Mouse (Mus musculus): ENCODE data around the gene Maml2. TPM values are rescaled to one million over a fixed set of nuclear protein-coding genes. Genes with fewer than 3 reads are reported as not detected.
A peak's percentile ranks its signal among the peaks of the same experiment; 100 is the strongest.

Gene Maml2
- total and polyA plus RNA-seq, 3 experiments: 4.2 to 7.2 (median 5.7) TPM

DNA sequence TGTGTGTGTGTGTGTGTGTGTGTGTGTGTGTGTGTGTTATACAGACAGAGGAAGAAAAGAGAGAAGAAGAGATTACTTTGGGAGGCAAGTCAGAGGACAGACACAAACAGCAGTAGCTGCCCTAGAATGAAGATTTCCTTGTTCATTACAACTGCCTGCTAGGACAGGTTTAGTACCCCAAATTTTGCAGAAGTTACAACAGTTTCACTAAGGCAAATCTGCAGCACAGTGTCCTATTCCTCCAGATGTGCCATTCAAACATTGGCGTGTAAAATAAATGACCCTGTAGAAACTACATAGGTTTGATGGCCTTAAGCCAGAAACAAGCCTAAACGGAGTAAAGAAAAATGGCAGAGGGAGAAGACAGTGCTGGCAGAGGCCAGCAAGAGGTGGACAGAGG, 195.1 kb downstream of the Maml2 start:
- DNase-seq: no peak

DNA sequence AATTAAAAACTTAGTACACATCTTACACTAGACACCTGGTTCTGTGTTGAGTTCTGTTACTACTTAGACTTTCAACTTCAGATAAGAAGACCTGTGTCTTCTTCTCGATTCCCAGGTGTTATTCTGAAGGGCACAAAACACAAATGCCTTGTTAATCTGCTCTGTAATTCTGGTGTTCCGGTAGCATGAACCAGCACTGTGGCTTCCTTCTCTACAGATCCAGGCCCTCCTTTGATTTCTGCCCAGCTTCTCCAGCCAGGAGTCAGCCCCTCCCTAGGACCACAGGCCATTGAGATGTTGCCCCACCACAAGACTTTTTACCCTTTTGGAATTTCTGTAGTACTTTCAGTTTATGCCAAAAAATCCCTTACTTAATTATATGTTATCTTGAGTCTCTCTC, 196.0 kb downstream of the Maml2 start:
- no peak for DNase-seq

DNA sequence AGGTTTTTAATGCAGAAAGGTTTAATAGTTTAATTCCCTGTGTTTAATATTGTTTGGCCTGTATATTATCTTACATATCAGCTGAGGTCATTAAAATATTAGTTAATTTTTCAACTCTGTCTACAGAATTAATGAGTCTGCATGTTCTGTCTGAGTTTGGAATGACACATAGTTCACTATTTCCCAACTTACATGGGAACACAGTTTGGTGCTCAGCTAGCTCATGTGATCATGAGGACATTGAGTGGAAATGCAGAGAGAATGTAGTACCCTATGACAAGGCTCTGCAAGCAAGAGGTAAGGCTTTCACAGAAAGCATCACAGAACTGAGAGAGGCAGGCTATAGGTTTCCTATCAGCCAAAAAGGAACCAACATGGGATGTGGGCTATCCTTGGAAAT, 197.8 kb downstream of the Maml2 start:
- no peak for DNase-seq

DNA sequence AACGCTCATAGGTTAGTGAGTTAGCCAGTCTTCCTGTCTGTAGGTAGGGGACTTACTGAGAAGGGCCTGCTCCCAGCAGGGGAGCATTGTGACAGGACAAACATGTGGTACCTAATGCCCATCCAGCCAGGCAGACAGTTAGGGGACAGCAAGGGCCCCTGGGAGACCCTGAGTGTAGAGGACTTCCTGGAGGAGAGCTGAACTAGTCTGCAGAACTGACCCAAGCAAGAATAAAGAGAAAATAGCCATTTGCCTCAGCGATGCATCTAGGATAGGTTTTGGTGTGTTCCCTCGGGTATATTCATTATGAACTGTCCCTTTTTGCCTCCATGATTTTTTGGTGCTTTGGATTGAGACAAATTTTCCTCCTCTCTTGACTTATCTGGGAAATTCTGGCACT, 199.3 kb downstream of the Maml2 start:
- no peak for DNase-seq

DNA sequence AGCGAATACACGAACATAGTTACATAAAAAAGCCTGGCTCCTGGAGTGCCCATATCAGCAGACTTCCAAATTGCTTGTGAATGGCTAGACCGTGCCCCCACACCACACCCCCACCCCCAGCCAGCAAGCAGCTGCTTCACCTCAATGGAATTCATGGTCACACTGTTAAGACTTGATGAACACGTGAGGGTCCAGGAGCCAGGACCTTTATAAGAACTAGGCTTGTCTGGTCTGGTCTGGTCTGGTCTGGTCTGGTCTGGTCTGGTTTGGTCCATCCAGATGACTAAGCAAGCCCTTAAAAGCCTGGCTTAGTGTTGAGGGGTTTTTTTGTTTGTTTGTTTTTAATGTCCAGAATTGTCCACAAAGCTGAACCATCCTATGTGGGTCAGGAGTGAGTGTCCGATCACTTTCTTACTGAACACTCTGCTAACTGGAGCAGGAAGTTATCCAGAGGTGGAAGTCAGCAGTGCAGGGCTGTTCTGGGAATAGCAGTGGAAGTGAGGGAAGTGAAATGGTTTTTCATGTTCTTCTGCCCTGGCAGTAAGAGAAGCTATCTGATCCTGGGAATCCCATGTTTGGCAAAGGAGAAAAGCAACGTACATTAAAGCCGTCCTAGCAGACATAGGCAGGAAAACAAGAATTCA, 200.1 kb downstream of the Maml2 start:
- no peak for DNase-seq

DNA sequence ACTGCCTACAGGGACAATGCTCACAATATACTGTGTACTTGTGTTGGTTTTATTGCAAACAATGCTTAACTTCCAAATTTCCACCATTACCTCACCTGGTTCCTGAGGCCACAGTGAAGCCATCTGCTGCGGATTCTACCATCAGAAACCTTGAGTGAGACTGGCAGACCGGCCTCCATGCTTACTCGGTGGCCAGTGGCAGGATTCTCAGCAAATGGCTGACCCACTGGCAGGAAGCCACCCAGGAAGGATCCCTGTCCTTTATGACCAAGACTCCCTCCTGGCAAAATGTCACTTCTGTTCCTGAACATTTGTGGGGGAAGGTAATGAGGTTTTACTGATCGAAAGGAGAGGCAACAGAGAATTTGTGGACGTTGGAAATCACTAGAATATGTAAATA, 202.3 kb downstream of the Maml2 start:
- DNase-seq: no peak

DNA sequence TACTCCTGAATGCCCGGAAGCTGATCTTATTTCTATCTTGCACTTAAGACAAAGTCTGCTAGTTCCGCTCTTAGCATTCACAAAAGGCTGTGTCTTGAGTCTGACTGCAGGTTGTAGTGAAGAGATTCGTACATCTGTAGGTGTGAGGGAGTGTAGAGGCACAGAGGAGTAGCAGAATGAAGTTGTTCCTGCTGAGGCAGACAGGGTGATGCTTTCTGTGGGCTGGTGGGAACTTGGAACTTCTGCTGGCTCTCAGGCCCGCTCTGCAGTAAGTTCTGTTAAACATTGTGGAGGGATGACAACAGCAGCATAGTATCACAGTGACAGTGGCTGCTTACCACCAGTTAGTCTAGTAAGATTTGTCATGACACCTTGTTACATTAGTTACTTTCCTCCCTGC, 207.3 kb downstream of the Maml2 start:
- no peak for DNase-seq

DNA sequence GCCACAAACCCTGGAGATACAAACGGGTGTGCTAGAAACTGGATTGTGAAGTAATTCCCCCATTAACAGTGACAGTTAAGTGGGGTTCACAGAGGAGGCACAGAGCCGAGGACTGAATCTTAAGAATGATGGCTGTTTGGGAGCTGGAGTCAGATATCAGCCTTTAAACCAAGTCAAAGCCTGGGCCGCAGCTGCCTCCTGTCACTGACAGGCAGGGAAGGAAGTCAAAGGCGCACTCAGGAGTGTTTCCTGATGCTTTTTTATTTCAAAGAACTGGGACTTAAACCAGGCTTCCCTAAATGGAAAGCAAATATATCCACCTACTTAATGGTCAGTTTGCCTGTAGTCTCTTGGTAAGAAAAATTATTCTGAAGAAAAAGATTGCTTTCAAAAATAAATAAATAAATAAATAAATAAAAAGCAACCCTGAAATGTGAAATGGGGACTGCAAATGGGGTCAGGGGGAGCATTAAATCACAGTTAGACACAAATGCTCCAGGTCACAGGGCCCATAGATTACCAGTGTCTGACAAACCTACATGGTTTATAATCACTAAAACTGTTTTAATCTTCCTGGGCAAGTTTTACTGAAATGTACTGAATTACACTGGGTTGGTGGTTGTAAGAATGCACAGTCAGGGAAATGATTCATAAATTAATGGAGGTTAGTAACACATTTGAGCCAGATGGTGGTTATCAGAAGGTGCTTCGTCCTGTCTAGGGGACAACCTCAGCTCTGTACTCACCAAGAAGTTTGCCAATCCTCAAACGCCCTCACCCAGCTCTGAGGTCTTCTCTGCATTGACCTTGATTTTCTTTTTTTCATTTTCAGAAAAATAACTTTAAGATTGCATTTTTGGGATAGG, 209.4 kb downstream of the Maml2 start:
- no peak for DNase-seq

DNA sequence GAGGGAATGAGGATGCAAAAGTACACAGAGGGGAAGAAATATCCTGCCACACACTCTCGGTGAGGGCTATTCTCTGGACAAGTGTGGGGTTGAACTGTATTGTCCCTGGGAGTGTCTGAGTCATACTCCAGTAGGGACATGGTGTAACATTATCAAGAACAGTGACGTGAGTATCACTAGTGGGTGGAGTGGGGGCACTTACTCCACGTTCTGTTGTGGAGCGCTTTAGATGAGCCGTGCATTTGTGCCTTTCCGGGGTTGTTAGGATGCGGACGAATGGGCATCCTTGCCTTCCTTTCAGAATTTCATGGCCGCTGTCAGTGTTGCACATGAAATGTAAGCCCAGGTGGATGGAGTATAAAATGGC, 210.0 kb downstream of the Maml2 start:
- DNase-seq: no peak

DNA sequence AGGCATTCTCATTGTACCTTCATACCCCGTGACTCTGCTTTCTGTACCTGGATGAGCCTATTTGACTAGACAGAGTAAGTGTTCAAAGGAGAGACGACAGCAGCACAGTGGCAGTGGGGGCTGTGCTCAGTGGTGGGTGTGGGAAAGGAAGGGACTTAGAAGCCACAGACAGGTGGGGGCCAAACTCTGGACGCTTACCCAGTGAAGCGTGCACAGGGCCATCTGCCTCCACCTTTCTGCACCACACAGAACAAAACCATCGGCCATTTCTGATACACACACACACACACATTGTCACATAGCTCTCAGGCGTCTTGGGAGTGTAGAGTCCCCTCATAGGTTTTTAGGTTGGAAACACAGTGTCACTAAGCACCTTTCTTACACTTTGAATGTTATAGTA, 212.0 kb downstream of the Maml2 start:
- DNase-seq: no peak

DNA sequence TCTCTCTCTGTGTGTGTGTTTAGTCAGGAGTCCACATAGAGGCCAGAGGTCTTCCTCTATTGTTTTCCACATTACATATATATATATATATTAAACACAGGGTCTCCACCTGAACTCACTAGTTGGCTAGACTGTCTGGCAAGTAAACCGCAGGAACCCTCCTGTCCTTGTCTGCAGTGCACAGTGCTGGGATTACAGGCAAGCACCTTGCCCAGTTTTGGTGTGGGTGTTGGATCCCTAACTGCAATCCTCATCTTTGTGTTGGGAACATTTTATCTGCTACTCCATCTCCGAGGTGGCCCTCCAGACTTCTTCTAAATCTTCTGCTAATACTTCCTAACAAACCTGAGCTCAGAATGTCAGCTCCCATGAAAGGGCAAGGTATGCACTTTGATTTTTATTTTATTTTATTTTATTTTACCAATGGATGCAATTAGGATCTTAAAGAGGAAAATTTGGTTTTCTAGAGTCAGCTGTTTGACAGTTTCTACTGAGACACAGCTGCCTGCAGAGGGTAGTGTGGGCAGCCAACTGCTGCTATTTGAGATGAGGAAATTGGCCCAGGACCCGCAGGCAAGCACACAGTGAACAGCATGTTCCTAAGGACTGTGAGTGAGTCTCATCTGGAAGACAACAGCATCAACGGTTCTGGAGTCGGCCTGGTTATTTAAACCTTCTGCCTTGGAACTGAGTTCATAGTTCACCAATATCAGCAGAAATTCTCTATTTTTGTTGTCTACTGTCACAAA, 213.0 kb downstream of the Maml2 start:
- DNase-seq: no peak

DNA sequence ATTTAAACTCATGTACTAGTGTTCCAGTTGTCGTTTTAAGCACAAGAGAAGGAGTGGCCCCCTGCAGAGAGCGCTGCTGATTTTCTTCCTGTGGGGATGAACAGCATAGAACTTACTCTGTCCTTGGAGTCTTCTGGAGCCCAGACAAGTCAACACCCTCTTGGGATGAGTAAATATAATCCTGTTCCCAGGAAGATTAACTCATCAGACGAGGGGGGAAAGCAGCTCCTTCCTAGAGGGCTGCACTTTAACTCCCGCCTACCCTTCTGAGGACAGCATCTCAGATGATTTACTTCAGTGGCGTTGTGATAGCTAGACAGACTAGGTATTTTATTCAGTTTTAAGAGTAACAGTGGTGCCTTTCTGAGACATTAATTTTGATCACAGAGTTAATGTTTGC, 215.4 kb downstream of the Maml2 start:
- DNase-seq: peak; percentile 21

DNA sequence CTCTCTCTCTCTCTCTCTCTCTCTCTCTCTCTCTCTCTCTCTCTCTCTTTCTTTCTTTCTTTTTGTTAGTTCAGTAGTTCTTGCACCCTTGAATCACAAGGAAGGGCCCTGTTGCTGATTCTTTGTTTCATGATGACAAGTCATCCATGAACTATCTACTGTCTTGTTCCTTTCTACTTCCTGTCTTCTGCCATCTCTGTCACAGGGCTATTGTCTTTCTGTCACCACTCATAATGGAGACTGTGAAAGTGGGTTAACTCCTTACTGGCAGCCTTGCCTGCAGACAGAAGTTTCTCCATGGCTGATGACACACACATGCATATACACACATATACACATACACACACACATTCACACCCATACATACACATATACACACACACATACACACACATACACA, 216.7 kb downstream of the Maml2 start:
- no peak for DNase-seq

DNA sequence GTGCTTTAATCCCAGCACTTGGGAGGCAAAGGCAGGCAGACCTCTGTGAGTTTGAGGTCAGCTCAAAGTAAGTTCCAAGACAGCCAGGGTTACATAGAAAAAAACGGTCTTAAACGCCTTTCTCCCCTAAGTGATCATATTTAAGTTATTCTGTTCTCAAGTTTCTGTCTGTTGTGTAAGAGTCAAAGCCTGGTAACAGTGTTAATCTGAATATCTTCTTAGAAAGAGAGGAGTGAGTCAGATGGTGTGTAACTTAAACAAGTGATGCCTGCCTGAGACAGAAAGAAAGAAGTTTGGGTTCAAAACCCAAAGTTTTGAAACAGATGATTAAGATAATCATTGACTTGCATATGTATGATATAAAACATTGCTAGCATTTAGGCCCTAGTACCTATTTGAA, 218.2 kb downstream of the Maml2 start:
- no peak for DNase-seq

DNA sequence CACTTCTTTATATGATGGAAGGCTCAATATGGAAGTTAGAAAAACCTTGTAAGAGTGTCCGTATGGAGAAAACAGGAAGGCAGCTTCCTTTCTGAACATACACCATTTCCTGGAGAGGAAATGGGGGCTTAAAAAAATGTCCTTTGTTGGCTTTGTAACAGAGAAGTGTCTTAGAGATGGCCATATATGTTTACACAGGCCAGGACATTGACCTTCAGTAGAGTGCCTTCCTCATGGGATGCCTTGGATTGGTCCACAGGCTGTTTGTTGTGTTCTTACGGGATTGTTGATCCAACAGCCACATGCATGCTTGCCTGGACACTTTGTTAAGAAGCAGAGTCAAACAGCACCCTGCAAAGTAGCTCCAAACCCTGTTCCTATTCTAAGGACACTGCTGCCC, 220.3 kb downstream of the Maml2 start:
- DNase-seq: no peak

DNA sequence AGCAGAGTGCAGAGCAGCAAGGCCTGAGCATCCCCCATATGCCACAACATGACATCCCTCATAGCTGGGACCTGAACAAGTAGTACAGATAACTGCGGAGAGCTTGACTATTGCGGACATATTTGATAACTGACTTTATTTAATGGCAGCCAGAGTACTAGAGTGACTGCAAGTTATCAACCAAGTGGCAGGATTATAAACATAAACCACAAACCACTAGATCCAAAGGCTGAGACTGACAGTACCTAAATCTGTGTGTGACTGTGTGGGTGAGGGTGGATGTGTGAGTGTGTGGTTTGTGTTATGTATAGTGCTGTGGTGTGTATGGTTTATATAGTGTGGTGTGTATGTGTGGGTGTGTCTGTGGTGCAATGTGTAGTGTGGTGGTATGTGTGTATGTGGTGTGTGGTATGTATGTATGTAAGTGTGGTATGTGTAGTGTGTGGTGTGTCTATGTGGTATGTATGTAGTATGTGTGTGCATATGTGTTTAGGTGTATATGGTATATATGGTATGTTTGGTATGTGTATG, 220.7 kb downstream of the Maml2 start:
- DNase-seq: no peak

DNA sequence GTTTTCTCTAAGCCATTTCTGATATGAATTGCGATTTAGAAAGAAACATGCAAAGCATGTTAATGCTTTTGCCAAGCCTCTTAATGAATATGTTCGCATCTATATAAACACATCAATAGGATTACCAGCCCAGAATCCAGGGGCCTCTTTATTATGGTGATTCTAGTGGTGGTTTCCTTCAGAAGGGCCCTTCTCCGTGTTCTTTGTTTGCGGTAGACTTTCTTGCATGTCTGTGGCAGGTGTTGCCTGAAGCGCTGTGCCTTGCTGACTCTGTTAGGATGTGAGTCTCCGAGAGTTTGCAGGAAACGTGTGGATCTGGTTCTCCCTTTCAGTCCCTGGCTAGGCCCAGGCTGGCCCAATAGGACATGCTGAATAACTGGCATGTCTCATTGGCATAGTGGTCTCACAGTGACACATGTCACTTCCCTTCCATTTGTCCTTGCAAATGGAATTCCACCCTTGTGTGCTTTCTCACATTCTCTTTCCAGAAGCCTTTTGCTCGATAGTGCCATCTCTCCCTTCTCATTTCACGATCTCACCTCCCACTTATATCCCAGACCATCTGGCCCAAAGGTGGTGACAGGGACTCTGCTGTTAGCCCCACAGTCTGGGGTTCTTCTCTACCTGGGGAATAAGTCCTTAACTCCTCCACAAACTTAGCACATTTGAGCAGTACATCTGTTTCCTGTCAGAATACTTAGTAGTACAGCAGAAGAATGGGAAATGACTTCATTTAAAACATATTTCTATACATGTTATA, 224.5 kb downstream of the Maml2 start:
- DNase-seq: no peak

DNA sequence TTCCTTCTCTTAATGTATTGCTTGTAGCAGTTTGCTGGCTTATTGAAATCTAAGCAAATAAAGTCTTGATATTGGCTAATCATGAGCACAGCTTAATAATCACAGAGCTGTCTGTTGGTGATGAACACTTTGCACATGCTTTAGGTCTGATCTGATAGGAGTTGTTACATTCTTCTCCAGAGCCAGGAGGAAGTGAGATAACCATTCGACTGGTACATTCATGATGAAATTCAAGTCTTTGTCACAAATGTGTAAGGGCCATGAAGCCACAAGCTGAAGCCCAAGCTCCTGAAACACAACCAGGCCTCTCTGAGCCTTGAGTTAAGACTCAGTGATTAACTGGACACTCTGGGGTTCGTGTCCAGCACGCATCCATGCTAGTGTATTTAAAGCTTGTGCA, 225.3 kb downstream of the Maml2 start:
- DNase-seq: no peak

DNA sequence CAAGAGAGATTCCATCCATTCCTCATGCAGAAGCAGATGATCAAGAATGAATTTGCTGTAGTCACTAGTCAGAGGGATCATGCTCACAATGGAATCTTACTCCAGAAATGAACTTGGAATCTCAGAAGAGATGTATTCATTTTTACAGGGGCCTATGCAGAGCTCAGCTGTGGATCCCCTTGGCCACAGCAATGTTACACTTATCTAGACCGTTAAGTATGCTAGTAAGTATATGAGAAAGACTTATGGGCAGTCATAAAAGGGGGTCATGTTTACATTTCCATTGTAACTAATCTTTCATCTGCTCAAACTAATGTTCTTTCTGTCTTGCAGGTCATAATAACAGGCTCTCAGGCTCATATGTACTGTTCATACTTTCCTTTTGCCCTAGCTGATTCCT, 227.3 kb downstream of the Maml2 start:
- no peak for DNase-seq

DNA sequence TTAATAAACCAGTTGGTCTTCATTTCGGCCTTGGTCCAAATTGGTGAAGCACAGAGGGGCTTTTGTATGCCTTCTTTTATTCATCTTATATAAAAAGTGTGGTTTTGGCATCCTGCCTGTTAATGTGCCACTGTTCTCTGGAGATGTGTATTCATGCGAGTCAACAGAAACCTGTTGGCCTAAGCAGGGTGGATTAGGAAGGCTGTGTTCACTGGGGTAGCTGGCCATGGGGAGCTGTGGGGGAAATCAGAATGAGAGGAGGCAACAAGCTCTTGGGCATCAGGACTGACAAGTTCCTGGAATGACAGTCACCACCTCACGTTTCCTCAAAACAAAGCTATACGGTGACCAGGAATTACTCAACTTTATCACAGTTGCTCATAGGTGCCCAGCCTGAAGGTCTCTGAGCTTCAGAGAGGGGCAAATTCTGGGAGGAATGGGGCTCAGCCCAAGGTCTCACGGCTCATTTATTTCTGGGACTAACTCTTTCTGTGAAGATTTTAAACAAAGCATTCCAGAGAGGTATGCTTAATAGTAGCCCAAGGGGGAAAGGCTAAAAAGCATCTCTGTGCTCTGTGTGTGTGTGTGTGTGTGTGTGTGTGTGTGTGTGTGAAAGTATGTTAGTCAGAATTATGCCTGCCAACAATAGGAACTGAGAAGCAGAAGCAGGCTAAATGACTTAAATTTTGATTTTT, 228.0 kb downstream of the Maml2 start:
- DNase-seq: no peak

DNA sequence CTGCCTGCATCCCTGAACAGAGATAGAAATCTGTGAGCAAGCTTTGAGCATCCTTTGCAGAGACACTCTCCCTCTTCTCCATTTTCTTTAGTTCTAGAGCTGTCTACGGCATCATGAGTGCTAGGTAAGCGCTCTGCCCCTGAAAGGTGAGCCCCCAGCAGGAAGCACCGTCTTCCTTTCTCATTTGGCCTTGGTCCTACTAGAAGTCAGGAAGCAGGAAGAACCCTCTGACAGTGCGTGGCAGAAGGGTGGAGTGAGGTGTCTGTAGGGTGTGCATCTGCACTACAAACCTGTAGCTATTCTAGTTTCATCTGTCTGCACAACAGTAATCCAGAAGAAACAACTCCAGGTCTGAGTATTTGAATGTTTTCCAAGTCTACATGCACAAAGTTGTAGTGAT, 232.8 kb downstream of the Maml2 start:
- no peak for DNase-seq
